Mouse (Mus musculus) midbrain, embryonic 13.5 days (tissue): ENCODE measurements around the gene Hes7. TPM values are rescaled to one million over a fixed set of nuclear protein-coding genes. Genes with fewer than 3 reads are reported as not detected.

ENCODE experiments used
- ATAC-seq: fragments of 200-750 bp; cut with Nextera tagmentation; 2 replicates; pipeline ENCODE4 v1.8.0; 2017; ENCODE audit warnings: mild to moderate bottlenecking, moderate TSS enrichment, moderate library complexity
- H3K27ac ChIP-seq: fragments of 300-500 bp; sonication (generic); 2 replicates; pipeline ENCODE4 v1.5.1; 2015; ENCODE audit warnings: inconsistent platforms, mild to moderate bottlenecking, moderate library complexity
- H3K27me3 ChIP-seq: fragments of 300-500 bp; sonication (generic); 2 replicates; pipeline ENCODE4 v1.6.1; 2015; ENCODE audit warnings: mild to moderate bottlenecking, inconsistent platforms
- H3K36me3 ChIP-seq: fragments of 300-500 bp; sonication (generic); 2 replicates; pipeline ENCODE4 v1.6.1; 2015; ENCODE audit warnings: mild to moderate bottlenecking, inconsistent platforms
- H3K4me1 ChIP-seq: fragments of 300-500 bp; sonication (generic); replicated peaks from 2 replicates; pipeline ENCODE4 v1.6.1; 2015; ENCODE audit warnings: inconsistent platforms
- H3K4me2 ChIP-seq: fragments of 300-500 bp; sonication (generic); replicated peaks from 2 replicates; pipeline ENCODE4 v1.6.1; 2015; ENCODE audit warnings: moderate library complexity, mild to moderate bottlenecking, inconsistent platforms
- H3K4me3 ChIP-seq: fragments of 300-500 bp; sonication (generic); replicated peaks from 2 replicates; pipeline ENCODE4 v1.5.1; 2015; ENCODE audit warnings: mild to moderate bottlenecking, inconsistent platforms
- H3K9ac ChIP-seq: fragments of 300-500 bp; sonication (generic); replicated peaks from 2 replicates; pipeline ENCODE4 v1.6.1; 2015; ENCODE audit warnings: mild to moderate bottlenecking, inconsistent platforms
- H3K9me3 ChIP-seq: fragments of 300-500 bp; sonication (generic); 2 replicates; pipeline ENCODE4 v1.6.1; 2016; ENCODE audit warnings: mild to moderate bottlenecking, inconsistent platforms
- WGBS: fragments of 180-500 bp; shearing (Covaris S2); methylation state at CpG from one replicate; pipeline ENCODE4 v1.1.7; 2015; 5-methylcytosine and 5-hydroxymethylcytosine counted together
- polyA plus RNA-seq: library from polyadenylated mRNA; unstranded; fragments of >200 nt; fragmentation: Nextera tagmentation; extraction: Ambion mirVana; gene quantifications from 2 replicates; pipeline ENCODE4 v1.2.1, GENCODE M21; 2015

Hes7 gene
- polyA plus RNA-seq, 1 experiment from 2014 or later: 0.26 TPM

GRCm38 (mm10) chr11:69098039-69098761, 22.0 kb upstream of the Hes7 start:
- Histone ChIP-seq H3K4me1 (peaks cover 66% of the 10 kb centered on the region), H3K4me3 (peak overlapping the region; percentile 52), H3K4me2 (peak overlapping the region; percentile 93), H3K36me3 (peaks cover 26% of the 10 kb centered on the region), H3K27ac (peak overlapping the region; percentile 81), H3K9me3 (no peaks in the 10 kb centered on the region), H3K9ac (peak overlapping the region; percentile 73; the same call in 1 of the 2 replicates), H3K27me3 (no peaks in the 10 kb centered on the region)
- whole genome bisulfite sequencing: 21% methylated on average over 8 of the region's 8 CpGs
- no peak for ATAC-seq

DNA sequence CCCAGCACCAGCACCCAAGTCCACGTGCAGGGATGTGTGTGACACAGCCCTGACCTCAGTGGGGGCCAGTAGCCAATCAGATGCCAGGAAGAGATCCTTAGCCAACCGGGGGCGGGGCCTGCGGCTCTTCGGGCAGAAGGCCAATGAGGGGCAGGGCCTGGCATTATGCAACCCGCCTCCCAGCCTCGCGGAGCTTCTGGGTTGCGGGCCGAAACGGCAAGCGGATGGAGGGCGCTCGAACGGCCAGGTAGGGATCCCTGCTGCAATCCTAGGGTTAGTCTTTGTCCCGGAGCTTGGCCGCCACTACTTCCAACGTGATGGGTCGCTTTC, 21.5 kb upstream of the Hes7 start:
- peak overlapping the region; percentile 81 for H3K27ac ChIP-seq
- 0 out of 2 replicates have a peak, but pooled peaks have one; percentile 6 for ATAC-seq
- under 1% methylated on average over 19 of the region's 19 CpGs for WGBS

DNA sequence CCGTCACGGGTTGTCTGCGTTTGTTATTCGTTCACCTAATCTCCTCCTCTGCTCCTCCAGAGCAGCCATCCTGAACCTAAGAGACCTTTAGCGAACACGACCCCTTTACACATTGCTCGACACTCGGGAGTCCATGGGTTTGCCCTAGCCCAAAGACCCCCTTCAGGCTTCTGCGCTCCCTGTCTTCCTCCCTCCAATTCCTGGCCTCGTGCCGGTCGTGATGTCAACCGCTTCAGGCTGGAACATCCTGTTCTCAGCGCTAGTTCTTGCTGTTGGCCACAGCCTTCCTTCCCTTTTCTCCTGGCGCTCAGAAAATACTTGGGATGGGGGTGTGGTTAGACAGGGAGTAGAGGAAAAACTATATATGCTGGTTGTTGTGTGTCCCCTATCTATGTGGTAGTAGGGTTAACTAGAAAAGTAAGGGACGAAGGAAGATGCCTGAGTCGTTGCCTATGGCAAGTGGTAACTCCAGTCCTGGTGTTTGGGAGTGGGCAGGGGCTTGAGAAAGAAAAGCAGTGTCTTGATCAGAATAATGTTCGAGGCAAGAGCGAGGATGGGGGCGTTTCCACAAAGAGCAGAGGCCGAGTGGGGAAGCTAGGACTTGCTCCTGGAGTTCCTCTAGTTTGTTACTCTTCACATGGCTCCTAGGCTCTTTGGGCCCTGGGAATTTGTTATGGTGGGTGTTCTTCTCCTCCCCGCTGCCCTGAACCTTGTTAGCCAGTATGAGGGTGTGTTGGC, 20.9 kb upstream of the Hes7 start:
- no peak for ATAC-seq
- Histone ChIP-seq H3K27me3 (no peaks in the 10 kb centered on the region), H3K4me3 (peak overlapping the region; percentile 52), H3K9me3 (no peaks in the 10 kb centered on the region), H3K4me2 (peak overlapping the region; percentile 93), H3K27ac (peak overlapping the region; percentile 81), H3K9ac (peak overlapping the region; percentile 73), H3K36me3 (peaks cover 38% of the 10 kb centered on the region), H3K4me1 (peaks cover 61% of the 10 kb centered on the region)
- under 1% methylated on average over 22 of the region's 22 CpGs for WGBS

More for the DNA sequence above, 21.5 kb upstream of the Hes7 start:
- Histone ChIP-seq H3K4me1 (peaks cover 66% of the 10 kb centered on the region), H3K36me3 (peaks cover 31% of the 10 kb centered on the region), H3K27me3 (no peaks in the 10 kb centered on the region), H3K4me3 (peak overlapping the region; percentile 52), H3K9ac (peak overlapping the region; percentile 73), H3K9me3 (no peaks in the 10 kb centered on the region), H3K4me2 (peak overlapping the region; percentile 93)

- Histone ChIP-seq H3K4me1 (peaks cover 58% of the 10 kb centered on the region), H3K4me3 (peak overlapping the region; percentile 52), H3K27me3 (no peaks in the 10 kb centered on the region), H3K9ac (peak overlapping the region; percentile 73), H3K27ac (peak overlapping the region; percentile 81), H3K4me2 (peak overlapping the region; percentile 93), H3K9me3 (no peaks in the 10 kb centered on the region), H3K36me3 (peaks cover 43% of the 10 kb centered on the region)
- peak; percentile 38 for ATAC-seq
- under 1% methylated on average over 23 of the region's 23 CpGs for WGBS
Measured at GRCm38 (mm10) chr11:69099915-69100345, 20.3 kb upstream of the Hes7 start.

DNA sequence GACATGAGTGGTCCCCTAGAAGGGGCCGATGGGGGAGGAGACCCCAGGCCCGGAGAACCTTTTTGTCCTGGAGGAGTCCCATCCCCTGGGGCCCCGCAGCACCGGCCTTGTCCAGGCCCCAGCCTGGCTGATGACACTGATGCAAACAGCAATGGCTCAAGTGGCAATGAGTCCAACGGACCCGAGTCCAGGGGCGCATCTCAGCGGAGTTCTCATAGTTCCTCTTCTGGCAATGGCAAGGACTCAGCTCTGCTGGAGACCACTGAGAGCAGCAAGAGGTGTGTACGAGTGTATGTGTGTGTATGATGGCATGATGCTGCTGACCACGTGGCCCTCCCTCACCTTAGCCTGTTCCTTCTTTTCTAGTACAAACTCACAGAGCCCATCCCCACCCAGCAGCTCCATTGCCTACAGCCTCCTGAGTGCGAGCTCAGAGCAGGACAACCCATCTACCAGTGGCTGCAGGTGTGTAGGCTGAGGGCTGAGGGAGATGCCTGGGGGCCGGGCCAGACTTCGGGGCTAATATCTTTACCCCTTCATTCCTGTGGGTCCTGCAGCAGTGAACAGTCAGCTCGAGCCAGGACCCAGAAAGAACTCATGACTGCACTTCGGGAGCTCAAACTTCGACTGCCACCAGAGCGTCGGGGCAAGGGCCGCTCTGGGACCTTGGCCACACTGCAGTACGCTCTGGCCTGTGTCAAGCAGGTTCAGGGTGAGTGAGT, 19.4 kb upstream of the Hes7 start:
- Histone ChIP-seq H3K4me1 (peaks cover 51% of the 10 kb centered on the region), H3K9ac (peak overlapping the region; percentile 73), H3K9me3 (no peaks in the 10 kb centered on the region), H3K27ac (peak overlapping the region; percentile 81; the same call in 1 of the 2 replicates), H3K27me3 (no peaks in the 10 kb centered on the region), H3K36me3 (peaks cover 52% of the 10 kb centered on the region), H3K4me3 (peak overlapping the region; percentile 52), H3K4me2 (peak overlapping the region; percentile 93)
- ATAC-seq: no peak
- WGBS: 92% methylated on average over 20 of the region's 20 CpGs

- H3K9me3 ChIP-seq: no peaks in the 10 kb centered on the region
Measured at GRCm38 (mm10) chr11:69101604-69102402, 18.4 kb upstream of the Hes7 start.

GRCm38 (mm10) chr11:69102403-69102725, 17.8 kb upstream of the Hes7 start:
- ATAC-seq: no peak
- 96% methylated on average over 7 of the region's 7 CpGs for WGBS
- Histone ChIP-seq H3K4me2 (no peak overlapping the region), H3K27me3 (no peaks in the 10 kb centered on the region), H3K4me1 (peaks cover 37% of the 10 kb centered on the region), H3K27ac (no peak overlapping the region), H3K36me3 (peaks cover 66% of the 10 kb centered on the region), H3K9me3 (no peaks in the 10 kb centered on the region), H3K4me3 (no peak overlapping the region), H3K9ac (no peak overlapping the region)

More at GRCm38 (mm10) chr11:69101604-69102402, 18.4 kb upstream of the Hes7 start:
- no peak overlapping the region for H3K27ac ChIP-seq
- 90% methylated on average over 21 of the region's 21 CpGs for WGBS
- H3K27me3 ChIP-seq: no peaks in the 10 kb centered on the region
- peaks cover 42% of the 10 kb centered on the region for H3K4me1 ChIP-seq
- no peak overlapping the region for H3K4me3 ChIP-seq
- H3K36me3 ChIP-seq: peaks cover 61% of the 10 kb centered on the region
- ATAC-seq: no peak
- H3K9ac ChIP-seq: no peak overlapping the region
- H3K4me2 ChIP-seq: no peak overlapping the region

DNA sequence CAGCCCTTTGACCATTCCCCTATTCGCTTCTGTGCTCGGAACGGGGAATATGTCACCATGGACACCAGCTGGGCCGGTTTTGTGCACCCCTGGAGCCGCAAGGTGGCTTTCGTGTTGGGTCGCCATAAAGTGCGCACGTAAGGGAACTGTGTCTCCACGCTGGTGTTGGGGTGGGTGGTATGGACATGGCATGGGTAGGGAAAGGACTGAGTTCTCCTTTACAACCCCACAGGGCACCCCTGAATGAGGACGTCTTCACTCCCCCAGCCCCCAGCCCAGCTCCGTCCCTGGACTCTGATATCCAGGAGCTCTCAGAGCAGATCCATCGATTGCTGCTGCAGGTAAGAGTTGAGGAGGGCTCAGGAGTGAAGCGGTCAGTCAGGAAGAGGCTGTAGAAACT, 17.1 kb upstream of the Hes7 start:
- Histone ChIP-seq H3K36me3 (peaks cover 74% of the 10 kb centered on the region), H3K9ac (no peak overlapping the region; the same call in 1 of the 2 replicates)
- 94% methylated on average over 14 of the region's 14 CpGs for WGBS

GRCm38 (mm10) chr11:69103531-69104435, 16.4 kb upstream of the Hes7 start:
- H3K36me3 ChIP-seq: peaks cover 81% of the 10 kb centered on the region
- no peaks in the 10 kb centered on the region for H3K9me3 ChIP-seq
- no peak for ATAC-seq
- H3K4me3 ChIP-seq: no peak overlapping the region
- H3K27ac ChIP-seq: no peak overlapping the region
- H3K27me3 ChIP-seq: no peaks in the 10 kb centered on the region
- no peak overlapping the region for H3K4me2 ChIP-seq
- WGBS: 93% methylated on average over 15 of the region's 15 CpGs
- no peak overlapping the region; the same call in 1 of the 2 replicates for H3K9ac ChIP-seq
- peaks cover 22% of the 10 kb centered on the region for H3K4me1 ChIP-seq

More for the DNA sequence above, 17.1 kb upstream of the Hes7 start:
- ATAC-seq: no peak
- H3K9me3 ChIP-seq: no peaks in the 10 kb centered on the region
- H3K4me3 ChIP-seq: no peak overlapping the region
- H3K4me1 ChIP-seq: peaks cover 29% of the 10 kb centered on the region
- no peak overlapping the region for H3K27ac ChIP-seq
- H3K27me3 ChIP-seq: no peaks in the 10 kb centered on the region
- H3K4me2 ChIP-seq: no peak overlapping the region

GRCm38 (mm10) chr11:69104487-69104886, 15.7 kb upstream of the Hes7 start:
- ATAC-seq: no peak
- H3K36me3 ChIP-seq: peaks cover 88% of the 10 kb centered on the region

More at GRCm38 (mm10) chr11:69104487-69104886, 15.7 kb upstream of the Hes7 start:
- no peak overlapping the region for H3K27ac ChIP-seq
- no peak overlapping the region for H3K9ac ChIP-seq
- WGBS: 93% methylated on average over 14 of the region's 14 CpGs
- no peak overlapping the region for H3K4me2 ChIP-seq
- no peaks in the 10 kb centered on the region for H3K9me3 ChIP-seq
- no peaks in the 10 kb centered on the region for H3K27me3 ChIP-seq
- no peak overlapping the region for H3K4me3 ChIP-seq
- H3K4me1 ChIP-seq: peaks cover 15% of the 10 kb centered on the region
